Comparison of ENCODE assay signal across 8 mouse cellular contexts in genomic region chr1:39536701-39537100, GRCm38 (mm10). TPM values are rescaled to one million over a fixed set of nuclear protein-coding genes. Genes with fewer than 3 reads are reported as not detected.
DNase-seq lines count a peak whose midpoint lies in the region; ATAC-seq and TF ChIP-seq lines count a peak whose summit lies in the region.

No protein-coding gene starts in this region.

- TF ChIP-seq CTCF in G1E (IDR thresholded peaks at IDR 0.05; ENCODE audit: low read depth, low read length): no peak

- H3K27ac ChIP-seq in heart, embryonic 13.5 days (replicated peaks): no peak overlapping the region
- H3K27ac ChIP-seq in hindbrain, embryonic 10.5 days: peak overlapping the region; percentile 94; the same call in 1 of the 2 replicates
- no peak overlapping the region for H3K27ac ChIP-seq in midbrain, embryonic 10.5 days (replicated peaks)

- 42% methylated on average over 7 of the region's 7 CpGs for WGBS in heart, embryonic 13.5 days
- 51% methylated on average over 7 of the region's 7 CpGs for WGBS in hindbrain, embryonic 10.5 days
- WGBS in midbrain, embryonic 10.5 days: 51% methylated on average over 7 of the region's 7 CpGs

- DNase-seq in heart, adult 9 months (ENCODE audit: low spot score in 2 of 2): no peak
- DNase-seq in G1E (ENCODE audit: low spot score): no peak
- no peak for DNase-seq in hindbrain, embryonic 10.5 days (ENCODE audit: low spot score)
- no peak for DNase-seq in midbrain, embryonic 10.5 days (ENCODE audit: low spot score)
- DNase-seq in cerebellum, postnatal 4 days (ENCODE audit: low spot score in 2 of 2): no peak
- no peak for DNase-seq in adipocyte (ENCODE audit: low spot score)
- no peak for DNase-seq in layer of hippocampus, adult 18-20 months (ENCODE audit: low spot score in 2 of 2)

- H3K9ac ChIP-seq in heart, embryonic 13.5 days: peak overlapping the region; percentile 93

- peak overlapping the region; percentile 93 for H3K4me3 ChIP-seq in heart, embryonic 13.5 days
- peak overlapping the region; percentile 84 for H3K4me3 ChIP-seq in G1E (ENCODE audit: low read depth, low read length)
- peak overlapping the region; percentile 87 for H3K4me3 ChIP-seq in hindbrain, embryonic 10.5 days
- peak overlapping the region; percentile 97 for H3K4me3 ChIP-seq in midbrain, embryonic 10.5 days

- H3K9me3 ChIP-seq in heart, embryonic 13.5 days: peaks cover 8% of the 10 kb centered on the region; the same call in 1 of the 2 replicates
- peaks cover 13% of the 10 kb centered on the region for H3K9me3 ChIP-seq in G1E (replicated peaks)
- peaks cover 13% of the 10 kb centered on the region for H3K9me3 ChIP-seq in hindbrain, embryonic 10.5 days
- peaks cover 13% of the 10 kb centered on the region for H3K9me3 ChIP-seq in midbrain, embryonic 10.5 days (replicated peaks)

- H3K4me2 ChIP-seq in heart, embryonic 13.5 days: peak overlapping the region; percentile 89

- no peak for ATAC-seq in heart, embryonic 13.5 days (ENCODE audit: extremely low read depth, insufficient number of reproducible peaks, low FRiP score, low TSS enrichment)
- ATAC-seq in G1E (ENCODE audit: extremely low read depth, insufficient number of reproducible peaks, low FRiP score, poor library complexity, severe bottlenecking): no peak

- H3K36me3 ChIP-seq in heart, embryonic 13.5 days: peaks cover 41% of the 10 kb centered on the region
- peaks cover 43% of the 10 kb centered on the region for H3K36me3 ChIP-seq in G1E (replicated peaks)
- H3K36me3 ChIP-seq in hindbrain, embryonic 10.5 days: peaks cover 42% of the 10 kb centered on the region
- peaks cover 41% of the 10 kb centered on the region for H3K36me3 ChIP-seq in midbrain, embryonic 10.5 days

- peaks cover 9% of the 10 kb centered on the region; the same call in 1 of the 2 replicates for H3K27me3 ChIP-seq in heart, embryonic 13.5 days (replicated peaks)
- H3K27me3 ChIP-seq in G1E (ENCODE audit: insufficient read depth, low read length): no peaks in the 10 kb centered on the region
- no peaks in the 10 kb centered on the region for H3K27me3 ChIP-seq in hindbrain, embryonic 10.5 days (ENCODE audit: insufficient read depth, poor library complexity, severe bottlenecking)
- H3K27me3 ChIP-seq in midbrain, embryonic 10.5 days (ENCODE audit: low read depth, poor library complexity, severe bottlenecking): no peaks in the 10 kb centered on the region

- H3K4me1 ChIP-seq in heart, embryonic 13.5 days: peaks cover 22% of the 10 kb centered on the region
- peaks cover 33% of the 10 kb centered on the region for H3K4me1 ChIP-seq in G1E (ENCODE audit: insufficient read depth, low read depth, low read length)
- H3K4me1 ChIP-seq in hindbrain, embryonic 10.5 days (replicated peaks): peaks cover 32% of the 10 kb centered on the region
- peaks cover 30% of the 10 kb centered on the region for H3K4me1 ChIP-seq in midbrain, embryonic 10.5 days

RNA-seq across cellular contexts. Expression of gene Cnot11, which starts 1.9 kb away (rescaled TPM):
- 14.0 and 15.0 TPM in 2 replicates for polyA plus RNA-seq in heart, embryonic 13.5 days (2015; fragmentation: Nextera tagmentation; extraction: Ambion mirVana)
- total RNA-seq in G1E (2014; fragmentation: Nextera tagmentation) (44.8 and 46.5 TPM in 2 replicates), G1E (2017) (37.9 and 41.2 TPM in 2 replicates)
- 117 and 176 TPM in 2 replicates for polyA plus RNA-seq in G1E (2012)
- polyA plus RNA-seq in hindbrain, embryonic 10.5 days (2016; fragmentation: Nextera tagmentation; extraction: Ambion mirVana): 26.2 and 26.9 TPM in 2 replicates
- 18.8 and 20.9 TPM in 2 replicates for polyA plus RNA-seq in midbrain, embryonic 10.5 days (2016; fragmentation: Nextera tagmentation; extraction: Ambion mirVana)
- 10 to 100 TPM; 22.7 to 22.9 TPM for total RNA-seq in layer of hippocampus, adult 18-20 months (2021)

RNA-seq across cellular contexts. Expression of gene Rnf149, which starts 40.5 kb away (rescaled TPM):
- 14.5 and 15.2 TPM in 2 replicates for polyA plus RNA-seq in heart, embryonic 13.5 days (2015; fragmentation: Nextera tagmentation; extraction: Ambion mirVana)
- total RNA-seq in G1E (2014; fragmentation: Nextera tagmentation) (67.1 and 74.4 TPM in 2 replicates), G1E (2017) (93.6 and 108 TPM in 2 replicates)
- polyA plus RNA-seq in G1E (2012): 86.8 and 106 TPM in 2 replicates
- polyA plus RNA-seq in hindbrain, embryonic 10.5 days (2016; fragmentation: Nextera tagmentation; extraction: Ambion mirVana): 21.0 and 27.0 TPM in 2 replicates
- 21.6 and 24.3 TPM in 2 replicates for polyA plus RNA-seq in midbrain, embryonic 10.5 days (2016; fragmentation: Nextera tagmentation; extraction: Ambion mirVana)
- total RNA-seq in layer of hippocampus, adult 18-20 months (2021): 10 to 100 TPM; 32.1 to 35.4 TPM

RNA-seq across cellular contexts. Expression of gene Tbc1d8, which starts 58.1 kb away (rescaled TPM):
- polyA plus RNA-seq in heart, embryonic 13.5 days (2015; fragmentation: Nextera tagmentation; extraction: Ambion mirVana): 11.5 and 11.7 TPM in 2 replicates
- total RNA-seq in G1E (2014; fragmentation: Nextera tagmentation) (3.5 and 5.7 TPM in 2 replicates), G1E (2017) (6.9 and 8.4 TPM in 2 replicates)
- 3.9 TPM in 2 replicates for polyA plus RNA-seq in G1E (2012)
- polyA plus RNA-seq in hindbrain, embryonic 10.5 days (2016; fragmentation: Nextera tagmentation; extraction: Ambion mirVana): 5.9 and 6.3 TPM in 2 replicates
- 5.9 TPM in 2 replicates for polyA plus RNA-seq in midbrain, embryonic 10.5 days (2016; fragmentation: Nextera tagmentation; extraction: Ambion mirVana)
- 10 to 100 TPM in 1 of 2 experiments, 1 to 10 TPM in 1; 8.8 to 12.4 TPM for total RNA-seq in layer of hippocampus, adult 18-20 months (2021)
